Mouse (Mus musculus) T-helper 17 cell (primary cell): ENCODE measurements around the gene 2010111I01Rik.
"Not testable (repeated sequence)": the region's sequence is repeated elsewhere in the genome, so short reads cannot be mapped to it uniquely, and the experiment has no call there.

Source experiments
- in situ Hi-C, 2 experiments: fragments of 300-600 bp; cut with MboI, MseI; formaldehyde crosslinking; loops; 1 replicate in 1 of 2; 2 replicates in 1 of 2; pipeline ENCODE4 v1.15.1; 2025; ENCODE audit warnings: high pct_unique_total_duplicates in 2 of 2

The 2010111I01Rik gene

DNA sequence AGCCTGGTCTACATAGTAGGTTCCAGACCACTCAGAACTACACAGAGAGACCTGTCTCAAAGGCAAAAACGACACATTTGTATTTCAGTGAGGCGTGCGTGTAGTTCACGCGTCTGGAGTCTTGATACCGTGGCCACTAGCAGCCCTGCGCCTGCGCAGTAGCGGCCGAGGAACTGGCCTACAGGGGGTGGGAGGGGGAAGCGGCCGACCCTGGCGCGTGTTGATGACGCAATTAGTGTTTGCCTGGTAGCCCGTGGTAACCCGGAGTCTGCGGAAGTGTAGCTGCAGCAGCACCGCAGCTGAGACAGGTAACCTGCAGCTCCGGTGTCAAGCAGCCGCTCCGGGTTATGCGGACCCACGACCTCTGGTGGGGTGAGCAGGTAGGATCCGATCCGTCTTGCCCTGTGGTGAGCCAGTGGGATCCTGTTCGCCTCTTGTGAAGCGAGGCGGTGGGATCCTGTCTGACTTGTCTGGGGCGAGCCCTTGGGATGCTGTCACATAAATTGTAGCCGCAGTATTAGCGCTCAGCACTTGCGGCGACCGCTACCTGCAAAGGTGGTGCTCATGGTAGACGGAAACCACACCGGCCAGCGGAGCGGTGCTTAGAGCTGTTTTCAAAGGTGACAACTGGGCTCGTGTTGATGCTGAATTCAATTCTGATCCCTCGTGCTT, at the start of gene 2010111I01Rik:
Gene 2010111I01Rik (plus strand): TSS at position 254 of the 672 bp plus-strand sequence.
- in situ Hi-C loops: no loop called here

DNA sequence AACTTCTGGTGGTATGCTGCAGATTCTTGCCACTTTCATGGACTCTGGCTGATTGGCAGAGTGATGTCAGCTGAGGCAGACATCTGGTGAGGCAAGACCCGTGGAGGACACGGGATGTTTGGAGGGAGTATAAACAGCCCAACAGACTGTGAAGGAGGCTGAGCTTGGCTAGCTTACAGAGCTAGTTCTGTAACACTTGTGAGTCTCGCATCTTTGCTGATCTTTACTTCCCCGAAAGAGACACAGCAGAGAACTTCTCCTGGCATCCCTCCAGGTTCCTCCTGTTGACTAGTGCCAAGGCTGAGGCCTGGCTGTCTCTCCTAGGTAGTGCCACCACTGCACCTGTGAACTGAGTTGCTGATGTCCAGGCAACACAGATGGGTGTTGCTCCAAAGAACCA, 48.0 kb upstream of the 2010111I01Rik start:
- in situ Hi-C loops: loop anchor here (5.0 to 10.0 kb wide), 3 partner anchors 101 to 1118 kb away; no protein-coding TSS in a partner anchor

DNA sequence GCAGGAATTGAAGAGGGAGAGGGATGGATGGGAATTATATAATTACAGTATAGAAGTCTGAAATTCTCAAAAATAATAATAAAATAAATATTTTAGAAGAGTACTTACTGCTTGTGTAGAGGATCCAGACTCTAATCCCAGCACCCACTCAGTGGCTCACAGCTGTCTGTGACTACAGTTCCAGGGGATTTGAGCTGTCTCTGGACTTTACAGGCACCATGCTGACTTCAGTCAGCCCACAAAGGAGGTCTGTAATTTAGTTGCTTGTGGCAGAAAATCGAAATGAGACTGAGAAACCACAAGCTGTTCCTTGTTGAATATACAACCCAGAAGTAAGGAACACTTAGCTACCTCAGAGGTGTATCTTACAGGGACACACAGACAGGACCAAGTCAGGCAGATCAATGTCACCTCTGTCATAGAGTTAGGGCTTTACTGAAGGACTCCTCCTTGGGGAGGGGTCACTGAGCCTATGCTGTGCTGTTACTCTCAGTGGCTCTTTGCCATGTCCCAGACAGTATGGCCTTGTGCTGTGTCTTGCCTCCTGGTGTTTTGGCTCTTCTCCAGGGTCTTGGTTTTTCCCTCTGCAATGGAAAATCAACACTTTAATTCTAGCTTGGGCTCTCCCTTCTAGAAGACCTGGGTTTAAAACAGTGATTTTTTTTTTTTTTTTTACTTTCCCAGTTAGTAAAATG, 47.1 kb upstream of the 2010111I01Rik start:
- in situ Hi-C loops: loop anchor here (5.0 to 10.0 kb wide), 3 partner anchors 100 to 1117 kb away; no protein-coding TSS in a partner anchor

DNA sequence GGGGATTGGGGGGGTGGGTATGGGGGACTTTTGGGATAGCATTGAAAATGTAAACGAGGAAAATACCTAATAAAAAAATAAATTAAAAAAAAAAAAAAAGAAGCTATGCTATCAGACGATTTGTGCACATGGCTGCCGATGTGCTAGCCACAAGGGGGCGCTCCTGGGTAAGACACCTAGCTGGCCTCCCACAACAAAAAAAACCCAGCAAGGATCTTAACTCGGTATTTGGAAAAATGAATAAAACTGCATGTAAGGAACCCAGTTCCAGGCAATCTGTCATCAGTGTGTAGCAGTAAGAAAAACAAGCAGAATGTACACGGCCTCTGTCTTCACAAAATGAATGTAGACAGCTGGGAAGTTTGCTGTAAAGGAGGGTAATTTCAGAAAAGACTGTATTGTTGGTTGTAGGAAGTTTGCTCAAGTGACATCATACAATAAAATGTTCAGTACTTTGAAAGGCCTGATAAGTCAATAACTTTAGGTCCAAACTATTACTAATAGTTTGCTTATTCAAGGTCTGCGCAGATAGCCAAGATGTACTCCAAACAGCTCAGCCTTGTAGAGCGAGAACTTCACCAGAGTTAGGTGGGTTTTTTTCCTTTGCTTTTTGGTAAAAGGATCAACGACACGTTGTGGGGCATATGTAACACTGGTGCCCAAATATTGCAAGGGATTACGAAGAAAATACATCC, 44.9 kb upstream of the 2010111I01Rik start:
- in situ Hi-C loops: loop anchor here (5.0 to 10.0 kb wide), 5 partner anchors 98 to 1115 kb away; no protein-coding TSS in a partner anchor

DNA sequence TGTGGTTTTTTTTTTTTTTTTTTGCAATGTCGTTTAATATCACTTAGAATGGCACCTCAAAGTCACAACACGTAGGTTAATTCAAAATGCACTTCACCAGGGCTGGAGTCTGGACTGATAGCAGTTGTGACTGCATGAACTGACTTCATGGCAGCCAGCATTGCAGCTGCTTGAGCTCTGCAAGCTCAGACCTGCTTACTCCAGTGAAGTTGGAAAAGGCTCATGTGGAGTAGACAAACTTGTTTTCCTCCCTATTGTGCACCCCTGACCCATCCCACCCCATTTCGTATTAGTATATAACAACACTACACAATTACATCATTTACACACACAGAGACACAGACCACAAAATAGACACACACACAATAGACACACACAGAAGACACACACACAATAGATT, 42.0 kb upstream of the 2010111I01Rik start:
- in situ Hi-C loops: loop anchor here (5.0 kb wide), 2 partner anchors 405 to 410 kb away; no protein-coding TSS in a partner anchor

DNA sequence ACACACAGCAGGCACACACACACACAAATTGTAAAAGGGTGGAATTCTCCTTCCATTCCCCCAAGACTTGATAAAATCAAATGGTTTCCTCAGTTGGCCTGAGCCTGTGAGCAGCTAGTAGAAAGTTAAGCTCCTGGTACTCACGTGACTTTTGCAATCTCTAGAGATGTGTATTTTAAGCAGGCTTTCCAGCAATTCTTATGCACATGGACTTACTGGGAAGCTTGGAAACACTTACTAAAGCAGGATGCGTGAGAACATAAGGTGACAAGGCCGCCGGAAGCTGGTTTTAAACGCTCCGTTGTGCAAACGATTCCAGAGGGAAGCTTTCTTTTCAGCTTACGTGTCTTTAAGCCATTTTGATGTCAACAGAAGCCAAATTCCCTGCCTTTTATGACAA, 41.5 kb upstream of the 2010111I01Rik start:
- in situ Hi-C loops: loop anchor here (5.0 kb wide), 2 partner anchors 404 to 409 kb away; no protein-coding TSS in a partner anchor

DNA sequence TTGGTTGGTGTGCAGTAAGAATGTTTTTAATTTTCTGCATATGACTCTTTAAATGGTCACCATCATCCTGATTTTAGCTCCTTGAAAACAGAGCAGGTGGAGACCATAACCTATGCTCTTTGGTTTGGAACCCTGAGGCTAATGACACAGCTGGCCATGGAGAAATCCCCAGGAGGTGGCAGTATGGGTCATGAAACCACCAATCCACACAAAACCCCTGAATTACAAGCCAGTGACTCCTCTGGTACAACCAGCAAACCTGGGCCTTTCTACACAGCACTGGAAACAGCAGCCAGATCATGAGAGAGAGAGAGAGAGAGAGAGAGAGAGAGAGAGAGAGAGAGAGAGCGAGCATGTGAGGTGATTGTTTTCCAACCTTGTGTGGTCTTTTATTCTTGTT, 38.2 kb upstream of the 2010111I01Rik start:
- in situ Hi-C loops: no loop called here

DNA sequence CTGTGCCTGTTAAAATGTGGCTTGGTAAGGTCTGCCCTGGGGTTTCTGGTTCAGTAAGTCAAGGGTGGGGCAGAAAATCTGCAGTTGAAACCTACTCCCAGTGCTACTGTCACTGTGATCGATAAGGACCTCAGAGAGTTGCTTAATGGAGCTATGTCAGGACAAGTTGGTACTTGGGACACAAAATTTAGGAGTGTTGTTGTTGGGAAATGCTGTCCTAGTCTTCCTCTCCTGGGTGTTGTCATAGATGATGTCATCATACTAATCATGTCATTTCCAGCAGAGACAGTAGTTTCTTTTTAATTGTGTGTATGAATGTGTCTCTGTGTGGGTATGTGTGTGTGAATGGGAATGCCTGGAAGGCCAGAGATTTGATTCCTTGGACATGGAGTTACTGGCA, 37.2 kb upstream of the 2010111I01Rik start:
- in situ Hi-C loops: no loop called here

DNA sequence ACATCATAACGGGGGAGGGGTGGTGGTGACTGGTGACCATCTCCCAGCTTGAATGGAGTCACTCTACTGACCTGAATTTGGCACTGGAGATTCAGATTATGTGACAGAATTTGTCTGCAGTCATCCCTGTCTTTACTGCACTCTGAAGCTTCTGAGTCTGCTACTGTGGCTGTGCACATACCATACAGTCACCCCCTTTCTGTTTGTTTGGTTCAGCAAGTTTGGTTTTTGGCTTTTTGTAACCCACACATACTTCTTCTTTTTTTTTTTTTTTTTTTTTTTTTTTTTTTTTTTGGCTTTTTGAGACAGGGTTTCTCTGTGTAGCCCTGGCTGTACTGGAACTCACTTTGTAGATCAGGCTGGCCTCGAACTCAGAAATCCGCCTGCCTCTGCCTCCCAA, 35.5 kb upstream of the 2010111I01Rik start:
- in situ Hi-C loops: not testable (repeated sequence)

DNA sequence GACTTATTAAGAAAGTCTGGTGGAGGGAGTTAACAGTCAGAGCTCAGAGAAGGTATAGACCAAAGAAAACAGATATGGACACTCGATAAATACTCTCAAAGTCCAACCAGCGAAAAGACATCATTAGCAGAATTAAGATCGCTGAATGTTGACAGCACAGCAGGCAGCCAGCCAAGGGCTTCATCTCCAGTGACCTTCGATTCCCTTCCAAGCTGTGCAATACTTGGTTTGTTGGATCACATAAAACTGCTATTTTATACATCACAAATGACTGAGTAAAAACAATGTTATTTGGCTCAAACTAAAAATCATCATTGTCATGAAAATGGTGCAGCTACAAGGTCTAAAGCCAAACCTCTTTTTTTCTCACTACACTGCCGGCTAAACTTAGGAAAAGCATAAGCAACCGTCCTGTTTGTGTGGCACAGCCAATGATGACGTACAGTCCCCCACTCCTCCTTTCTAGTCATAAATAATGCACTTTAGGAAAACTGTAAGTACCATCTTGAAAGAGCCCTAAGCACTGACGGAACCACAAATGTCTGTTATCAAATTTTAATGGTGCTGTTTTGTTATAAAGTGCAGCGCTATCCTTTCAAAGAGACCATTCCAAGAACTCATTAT, 34.8 kb upstream of the 2010111I01Rik start:
- in situ Hi-C loops: loop anchor here in 1 of 2 experiments (10.0 kb wide), 1 partner anchor 1125 kb away; no protein-coding TSS in a partner anchor

DNA sequence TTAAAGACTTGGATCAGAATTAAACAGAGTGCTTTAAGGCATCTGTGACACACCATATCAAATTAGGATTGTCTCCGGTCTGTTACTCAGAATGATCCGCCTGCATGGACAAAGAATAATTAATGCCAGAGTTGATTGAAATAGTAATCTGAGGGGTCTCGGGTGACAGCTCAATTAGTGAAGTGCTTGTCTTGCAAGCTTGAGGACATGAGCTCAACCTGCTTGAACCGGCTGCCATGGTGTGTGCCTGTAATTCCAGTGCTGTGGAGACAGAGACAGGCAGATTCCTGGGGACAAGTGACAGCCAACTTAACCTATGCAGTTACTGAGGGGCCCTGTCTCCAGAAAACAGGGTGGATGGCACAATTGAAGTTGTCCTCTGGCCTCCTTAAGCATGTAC, 32.2 kb upstream of the 2010111I01Rik start:
- in situ Hi-C loops: loop anchor here in 1 of 2 experiments (10.0 kb wide), 1 partner anchor 1122 kb away; no protein-coding TSS in a partner anchor

DNA sequence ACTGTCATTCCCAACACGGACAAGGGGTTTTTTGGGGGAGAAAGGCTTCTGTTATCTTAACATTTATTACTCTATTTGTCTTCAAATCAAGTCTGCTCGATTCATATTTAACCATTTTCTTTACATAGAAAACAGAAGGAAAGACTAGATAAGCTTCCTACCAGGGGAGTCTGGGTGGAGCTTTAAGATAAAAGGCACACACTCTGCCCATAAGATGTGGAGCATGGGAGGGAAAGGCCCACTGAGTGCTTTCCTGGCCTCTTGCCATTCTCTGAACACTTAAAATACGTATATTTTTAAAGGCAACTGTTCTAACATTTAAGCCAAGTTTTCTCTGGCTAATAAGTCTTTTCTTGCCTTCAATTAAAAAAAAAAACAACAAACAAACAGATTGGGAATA, 25.3 kb upstream of the 2010111I01Rik start:
- in situ Hi-C loops: loop anchor here in 1 of 2 experiments (10.0 kb wide), 1 partner anchor 1115 kb away; no protein-coding TSS in a partner anchor

DNA sequence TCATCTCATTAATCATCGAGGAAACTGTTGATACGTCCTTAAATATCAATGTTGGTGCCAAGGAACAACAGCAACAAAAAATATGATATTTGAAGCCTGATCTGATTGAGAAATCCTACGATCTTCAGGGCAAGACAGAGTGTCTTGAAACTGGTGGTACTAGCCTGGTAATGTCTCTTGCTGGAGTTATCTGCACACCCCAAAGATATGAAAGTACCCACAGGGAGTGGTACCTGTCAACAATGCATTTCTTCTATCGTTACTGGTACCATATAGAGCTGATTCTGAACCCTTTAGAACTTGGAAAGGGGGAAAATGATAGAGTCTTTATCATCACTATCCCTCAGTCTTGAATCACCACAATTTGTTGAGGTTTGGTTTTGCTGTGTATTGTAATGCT, 24.9 kb upstream of the 2010111I01Rik start:
- in situ Hi-C loops: loop anchor here in 1 of 2 experiments (10.0 kb wide), 1 partner anchor 1115 kb away; no protein-coding TSS in a partner anchor

DNA sequence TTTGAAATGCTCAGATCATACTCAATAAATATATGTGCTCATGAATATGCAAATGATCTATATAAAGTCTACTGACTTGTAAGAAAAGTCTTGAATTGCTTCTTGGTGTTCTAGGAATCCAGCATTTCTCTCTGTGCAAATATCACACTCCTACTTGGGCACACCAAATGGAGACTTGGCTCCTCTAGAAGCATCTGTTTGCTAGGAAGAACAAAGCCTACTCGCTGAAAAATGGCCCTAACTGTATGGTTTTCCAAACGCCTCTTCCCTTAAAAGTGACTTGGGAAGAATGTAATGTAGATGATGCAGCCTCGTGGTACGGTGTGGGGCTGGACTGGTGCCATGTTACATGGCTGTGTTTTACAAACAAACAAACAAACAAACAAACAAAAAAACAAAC, 24.0 kb upstream of the 2010111I01Rik start:
- in situ Hi-C loops: no loop called here

DNA sequence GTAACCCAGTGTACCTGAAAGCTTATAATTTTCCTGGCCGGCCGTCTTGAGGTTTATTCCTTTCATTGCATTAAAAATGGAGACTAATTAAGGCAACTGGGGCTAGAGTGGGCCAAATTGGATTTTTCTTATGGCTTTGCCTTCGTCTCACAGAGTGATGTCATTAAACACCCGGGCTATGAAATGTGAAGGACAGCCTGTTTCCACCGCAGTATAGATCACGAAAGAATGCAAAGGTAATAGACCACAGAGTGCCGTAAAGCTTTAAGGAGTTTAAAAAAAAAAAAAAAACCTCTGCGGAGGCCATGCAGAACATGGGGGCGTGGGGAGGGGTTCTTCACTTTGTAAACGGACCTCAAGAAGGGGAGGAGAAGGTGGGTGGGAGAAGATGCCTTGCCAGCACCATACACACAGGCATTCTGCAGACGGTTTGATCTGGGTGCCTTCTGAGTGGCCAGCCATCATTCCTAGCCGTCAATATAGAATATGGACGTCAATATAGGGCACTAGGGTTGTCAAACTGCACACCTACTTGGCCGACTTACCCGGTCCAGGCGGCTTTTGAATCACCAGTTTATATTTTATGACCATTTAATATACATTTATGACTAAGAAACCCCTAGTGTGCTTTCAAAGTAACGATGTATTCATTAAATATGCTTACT, 23.2 kb upstream of the 2010111I01Rik start:
- in situ Hi-C loops: no loop called here

DNA sequence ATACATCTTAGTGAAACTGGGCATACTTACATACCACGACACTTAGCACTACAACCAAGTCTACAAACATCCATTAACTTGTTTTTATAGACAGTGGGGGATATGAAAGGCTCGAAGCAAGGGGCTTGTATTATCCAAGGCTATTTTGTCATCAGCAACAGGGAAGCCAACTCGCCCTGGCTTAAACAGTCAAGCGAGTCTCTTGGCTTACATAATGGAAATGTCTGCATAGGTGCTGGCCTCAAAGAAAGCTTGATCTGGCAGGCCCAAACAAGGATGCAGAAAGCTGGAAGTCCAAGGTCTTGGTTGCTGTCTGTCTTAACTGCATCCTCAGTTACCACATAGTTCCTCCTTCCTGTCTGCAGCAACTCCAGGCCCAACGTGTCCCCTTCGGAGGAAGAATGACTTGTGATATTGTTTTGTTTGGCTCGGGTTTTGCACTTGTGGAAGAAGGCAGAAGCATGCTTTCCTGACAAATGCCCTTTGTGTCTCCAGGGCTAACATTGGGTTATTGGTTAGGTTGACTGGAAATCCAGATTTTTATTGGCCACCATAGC, 21.3 kb upstream of the 2010111I01Rik start:
- in situ Hi-C loops: no loop called here

DNA sequence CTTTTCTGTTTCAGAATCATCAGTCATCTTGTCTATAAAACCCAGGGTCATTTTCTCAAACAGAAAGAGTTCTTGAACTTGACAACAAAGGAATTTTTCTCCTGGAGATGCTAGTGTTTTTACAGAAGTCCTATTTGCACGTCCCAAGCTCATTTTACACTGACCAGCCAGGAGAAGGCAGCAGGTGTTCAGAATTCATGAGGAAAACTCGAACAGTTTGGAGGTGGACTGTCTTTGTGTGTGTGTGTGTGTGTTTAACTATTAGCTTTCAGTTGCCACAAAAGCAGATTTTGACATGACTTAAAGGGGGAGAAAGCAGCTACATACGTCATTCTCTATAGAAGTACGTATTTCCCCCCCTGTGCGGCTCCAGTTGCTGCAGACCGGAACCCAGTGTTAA, 20.6 kb upstream of the 2010111I01Rik start:
- in situ Hi-C loops: no loop called here

DNA sequence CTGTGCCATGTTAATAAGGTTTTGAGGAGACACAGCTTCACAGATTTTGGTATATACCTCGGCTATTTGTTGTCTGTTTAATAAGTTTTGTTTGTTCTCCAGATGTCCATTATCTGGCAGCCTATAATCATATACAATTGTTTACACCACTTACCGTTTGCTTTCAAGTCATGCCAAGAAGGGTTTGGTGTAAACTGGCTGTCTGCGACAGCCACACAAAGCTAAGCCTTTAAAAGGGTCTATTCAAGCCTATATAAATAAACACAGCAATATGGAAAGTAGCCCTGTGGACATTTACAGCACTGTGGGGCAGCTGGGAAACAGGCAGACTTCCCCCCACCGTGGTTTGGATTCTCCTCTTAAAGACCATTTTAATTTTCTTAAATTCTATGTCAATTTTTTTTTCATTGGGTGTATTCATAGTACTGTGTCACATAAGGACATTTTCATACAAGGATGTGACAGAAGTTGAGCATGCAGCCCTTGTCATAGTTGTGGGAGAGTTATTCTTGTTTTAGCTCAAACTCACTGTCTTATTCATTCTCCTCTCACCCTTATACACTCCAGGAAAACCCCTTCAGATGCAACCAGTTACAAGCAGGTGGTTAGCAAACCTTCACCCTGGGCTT, 15.0 kb upstream of the 2010111I01Rik start:
- in situ Hi-C loops: no loop called here

DNA sequence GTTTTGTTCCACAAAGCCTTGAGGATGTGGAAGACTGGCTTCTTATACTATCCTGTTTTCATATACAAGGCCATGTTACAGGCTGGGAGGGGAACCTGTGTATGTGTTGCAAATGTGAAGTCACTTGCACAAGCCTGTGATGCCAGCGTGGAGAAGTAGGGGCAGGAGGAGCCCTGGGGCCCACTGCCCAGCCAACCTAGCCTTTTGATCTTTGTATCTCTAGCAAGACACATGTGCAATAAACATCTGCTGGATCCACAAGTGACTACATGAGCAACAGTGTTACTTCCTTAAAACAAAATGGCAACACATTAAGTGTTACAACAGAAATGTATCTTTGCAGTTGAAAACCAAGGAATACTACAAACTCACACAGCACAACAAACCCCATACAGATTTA, 13.1 kb upstream of the 2010111I01Rik start:
- in situ Hi-C loops: no loop called here

DNA sequence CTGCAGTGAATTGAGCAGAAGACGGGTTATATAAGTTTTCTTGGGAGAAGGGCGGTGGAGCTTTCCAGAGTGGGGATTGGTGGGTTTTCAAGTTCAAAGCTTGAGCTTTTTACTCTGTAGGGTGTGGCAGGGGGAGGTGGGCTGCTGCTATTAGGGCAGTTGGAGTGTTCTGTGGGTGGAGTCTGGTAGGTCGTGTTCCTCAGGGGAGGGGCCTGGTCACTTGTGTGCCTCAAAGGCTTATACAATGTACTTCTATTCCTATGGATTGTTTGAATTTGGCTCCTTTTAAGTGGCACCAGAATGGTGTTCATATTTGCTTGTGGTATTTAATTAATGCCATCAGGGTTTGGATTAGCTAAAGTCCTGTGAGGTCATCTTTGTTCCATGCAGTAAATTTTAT, 12.6 kb upstream of the 2010111I01Rik start:
- in situ Hi-C loops: no loop called here
